Mouse (Mus musculus) mature B cell (primary cell): ENCODE results near the gene Pcgf3.

Experiments
- in situ Hi-C: fragments of 300-500 bp; cut with MboI; formaldehyde crosslinking; loops from 2 replicates; pipeline ENCODE4 v1.14.3; 2019

Gene Pcgf3

GRCm38 (mm10) chr5:108554041-108554440 is 93.0 kb downstream of the Pcgf3 start:
- in situ Hi-C loops: no loop called here
